Mouse (Mus musculus) lung, postnatal 36 days (tissue): ENCODE results near the gene 4933425L06Rik.

Experiments used
- DNase-seq: peaks from one replicate; pipeline ENCODE4 v3.0.0; 2022; ENCODE audit warnings: mixed read lengths

4933425L06Rik gene

GRCm38 (mm10) chr13:105081862-105082261, at the start of gene 4933425L06Rik:
TSS of gene 4933425L06Rik (plus strand) at chr13:105082122.
- no peak for DNase-seq

GRCm38 (mm10) chr13:105037816-105038215, 44.1 kb upstream of the 4933425L06Rik start:
- DNase-seq, result no peak

- DNase-seq, result no peak
Observed at GRCm38 (mm10) chr13:105038334-105038733, 43.6 kb upstream of the 4933425L06Rik start.

GRCm38 (mm10) chr13:105043882-105044281, 38.0 kb upstream of the 4933425L06Rik start:
- DNase-seq, result no peak

GRCm38 (mm10) chr13:105047377-105047776, 34.5 kb upstream of the 4933425L06Rik start:
- no peak for DNase-seq

GRCm38 (mm10) chr13:105048662-105049061, 33.3 kb upstream of the 4933425L06Rik start:
- peak; percentile 13 for DNase-seq

- peak; percentile 24 for DNase-seq
Observed at GRCm38 (mm10) chr13:105051432-105051831, 30.5 kb upstream of the 4933425L06Rik start.

GRCm38 (mm10) chr13:105053618-105054017, 28.3 kb upstream of the 4933425L06Rik start:
- peak; percentile 2 for DNase-seq

GRCm38 (mm10) chr13:105054181-105054940, 27.6 kb upstream of the 4933425L06Rik start, which contains the start of gene Rgs7bp:
TSS of gene Rgs7bp (minus strand) at chr13:105054930.
- DNase-seq, result peak; percentile 33

GRCm38 (mm10) chr13:105054941-105055309, 27.0 kb upstream of the 4933425L06Rik start:
- DNase-seq, result no peak

GRCm38 (mm10) chr13:105055374-105055773, 26.5 kb upstream of the 4933425L06Rik start:
- DNase-seq, result peak; percentile 61

GRCm38 (mm10) chr13:105066119-105066518, 15.8 kb upstream of the 4933425L06Rik start:
- DNase-seq, result no peak

- DNase-seq, result no peak
Observed at GRCm38 (mm10) chr13:105066890-105067845, 14.8 kb upstream of the 4933425L06Rik start.

GRCm38 (mm10) chr13:105089276-105089675, 7.4 kb downstream of the 4933425L06Rik start:
- no peak for DNase-seq

GRCm38 (mm10) chr13:105096316-105096715, 14.4 kb downstream of the 4933425L06Rik start:
- no peak for DNase-seq

GRCm38 (mm10) chr13:105100705-105101104, 18.8 kb downstream of the 4933425L06Rik start:
- DNase-seq, result no peak

- DNase-seq, result no peak
Observed at GRCm38 (mm10) chr13:105104385-105104784, 22.5 kb downstream of the 4933425L06Rik start.

- no peak for DNase-seq
Observed at GRCm38 (mm10) chr13:105111599-105111998, 29.7 kb downstream of the 4933425L06Rik start.

- no peak for DNase-seq
Observed at GRCm38 (mm10) chr13:105121617-105122016, 39.7 kb downstream of the 4933425L06Rik start.

GRCm38 (mm10) chr13:105122092-105122491, 40.2 kb downstream of the 4933425L06Rik start:
- no peak for DNase-seq

GRCm38 (mm10) chr13:105130080-105130479, 48.2 kb downstream of the 4933425L06Rik start:
- no peak for DNase-seq

- DNase-seq, result no peak
Observed at GRCm38 (mm10) chr13:105132370-105132769, 50.4 kb downstream of the 4933425L06Rik start.

GRCm38 (mm10) chr13:105132776-105133175, 50.9 kb downstream of the 4933425L06Rik start:
- DNase-seq, result no peak
